Mouse (Mus musculus) Patski (cell line): ENCODE measurements around the gene Wnk4. TPM values are rescaled to one million over a fixed set of nuclear protein-coding genes. Genes with fewer than 3 reads are reported as not detected.
A peak's percentile ranks its signal among the peaks of the same experiment; 100 is the strongest.

Experiments used
- ATAC-seq: fragments of 100-300 bp; one replicate; pipeline ENCODE4 v1.8.0; 2021
- CTCF ChIA-PET: fragments of 350-600 bp; sonication (Branson Sonifier 250); formaldehyde crosslinking; loops from one replicate; lab custom pipeline; 2022; ENCODE audit warnings: inconsistent platforms; lab: Charles Lee
- POLR2A ChIA-PET: fragments of 350-600 bp; sonication (Branson Sonifier 250); formaldehyde crosslinking; loops from one replicate; lab custom pipeline; 2022; ENCODE audit warnings: antibody characterized with exemption, inconsistent platforms; lab: Charles Lee
- DNase-seq: peaks from one replicate; pipeline ENCODE4 v3.0.0-alpha.2; 2011; ENCODE audit warnings: low read depth, low spot score
- H3K27me3 ChIP-seq: fragments of 371-371 bp; one replicate; pipeline ENCODE4 v1.5.1; 2021
- CTCF ChIP-seq: fragments of 100-300 bp; IDR thresholded peaks from one replicate; pipeline ENCODE4 v1.5.1; 2021
- in situ Hi-C: fragments of 300-500 bp; cut with MboI; formaldehyde crosslinking; loops from 3 replicates; pipeline ENCODE4 v1.11.1; 2018; ENCODE audit warnings: low pct_unique_long_range_greater_than_20kb, mixed read lengths
- polyA plus RNA-seq: library from polyadenylated mRNA; unstranded; gene quantifications from one replicate; pipeline ENCODE4 v1.2.3, GENCODE M21; 2021

Wnk4 gene
- polyA plus RNA-seq, 1 experiment from 2014 or later: 53.9 TPM

DNA sequence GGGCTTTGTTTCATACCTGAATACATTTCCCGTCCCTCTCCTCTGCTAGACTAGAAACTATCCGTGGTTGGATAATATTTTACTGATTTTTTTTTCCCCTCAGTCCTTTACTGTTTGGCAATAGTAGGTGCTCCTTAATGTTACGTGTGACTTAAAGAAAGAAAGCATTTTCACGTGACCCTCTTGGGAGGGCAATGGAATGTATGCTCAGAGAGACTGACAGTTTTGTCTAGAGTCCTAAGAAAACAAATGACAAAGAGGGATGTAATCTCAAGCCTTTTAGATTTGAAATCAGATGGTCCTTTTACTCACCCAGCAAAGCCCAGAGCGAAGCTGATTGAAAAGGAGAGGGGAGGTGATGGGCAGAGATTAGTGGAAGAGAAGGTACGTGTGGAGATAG is 5.5 kb downstream of the Wnk4 start:
- H3K27me3 ChIP-seq: no peaks in the 10 kb centered on the region
- in situ Hi-C loops: no loop called here
- no peak for TF ChIP-seq CTCF
- DNase-seq: no peak
- ATAC-seq: no peak
- POLR2A ChIA-PET: interaction anchor here (1.1 kb wide), 1 partner anchor 12 kb away, joined by 3 read pairs; the partner anchor contains the start of gene Vps25
- CTCF ChIA-PET: interaction anchor here (0.8 kb wide), 1 partner anchor 129 kb away, joined by 3 read pairs; no protein-coding TSS in a partner anchor

DNA sequence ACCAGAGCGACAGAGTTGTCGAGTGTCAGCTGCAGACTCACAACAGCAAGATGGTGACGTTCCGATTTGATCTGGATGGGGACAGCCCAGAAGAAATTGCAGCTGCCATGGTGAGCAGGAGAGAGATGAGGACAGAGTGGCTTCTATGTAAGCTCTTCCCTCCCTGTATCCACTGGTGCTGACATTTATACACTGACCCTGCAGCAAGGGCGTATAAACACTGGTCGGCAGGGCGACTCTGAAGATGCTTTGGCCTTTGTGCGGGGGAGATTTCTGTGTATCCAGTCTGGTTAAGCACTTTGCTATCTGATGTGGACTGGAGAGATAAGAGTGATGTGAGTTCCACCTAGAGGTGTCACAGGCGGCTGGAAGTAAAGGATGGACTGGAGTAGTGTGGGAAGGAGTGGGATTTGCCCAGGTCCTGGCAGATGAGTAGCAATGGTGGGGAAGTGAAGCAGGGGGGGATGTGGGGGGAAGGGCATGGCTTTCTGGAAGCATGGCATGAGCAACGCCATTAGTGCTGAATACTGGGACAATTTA is 9.3 kb downstream of the Wnk4 start:
- no peaks in the 10 kb centered on the region for H3K27me3 ChIP-seq
- ATAC-seq (no peak), DNase-seq (no peak)
- TF ChIP-seq CTCF: no peak
- ChIA-PET POLR2A (interaction anchor here (0.7 kb wide), 1 partner anchor 20 kb away, joined by 3 read pairs; no protein-coding TSS in a partner anchor), CTCF (no interaction called here)
- in situ Hi-C loops: no loop called here

DNA sequence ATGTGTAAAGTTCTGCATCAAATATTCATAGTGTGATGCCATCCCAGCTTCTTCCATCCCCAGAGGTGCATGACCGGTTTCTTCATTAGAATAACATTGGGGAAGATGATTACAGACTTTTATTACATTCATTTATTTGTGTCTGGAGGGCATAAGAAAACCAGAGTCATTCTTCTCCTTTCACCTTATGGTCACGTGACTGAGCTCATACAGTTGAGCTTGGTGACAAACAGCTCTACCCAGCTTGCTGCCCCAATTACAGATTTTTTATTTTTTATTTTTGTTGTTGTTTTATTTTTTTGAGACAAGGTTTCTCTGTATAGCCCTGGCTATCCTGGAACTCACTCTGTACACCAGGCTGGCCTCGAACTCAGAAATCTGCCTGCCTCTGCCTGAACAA is 12.1 kb downstream of the Wnk4 start:
- POLR2A ChIA-PET: interaction anchor here (1.6 kb wide), 1 partner anchor 12 kb away, joined by 5 read pairs; the partner anchor contains the start of gene Wnk4
- in situ Hi-C loops: no loop called here
- no peak for ATAC-seq

DNA sequence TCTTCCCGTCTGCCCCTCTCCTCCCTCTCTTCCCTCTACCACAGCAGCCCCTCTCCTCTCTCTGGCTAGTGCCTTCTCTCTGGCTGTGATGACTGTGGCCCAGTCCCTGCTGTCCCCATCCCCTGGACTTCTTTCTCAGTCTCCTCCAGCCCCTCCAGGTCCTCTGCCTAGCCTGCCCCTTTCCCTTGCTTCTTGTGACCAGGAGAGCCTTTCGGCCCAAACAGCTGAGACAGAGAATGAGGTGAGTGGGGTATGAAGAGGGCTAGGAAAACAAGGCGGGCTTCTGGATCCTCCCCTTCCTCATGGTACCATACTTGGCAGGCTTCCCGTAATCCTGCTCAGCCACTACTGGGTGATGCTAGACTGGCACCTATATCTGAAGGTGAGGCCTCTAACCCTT is 14.9 kb downstream of the Wnk4 start:
- DNase-seq: no peak
- TF ChIP-seq CTCF: no peak
- in situ Hi-C loops: no loop called here
- no peaks in the 10 kb centered on the region for H3K27me3 ChIP-seq
- ATAC-seq: no peak
- POLR2A ChIA-PET: interaction anchor here (6.1 kb wide), 1 partner anchor 16 kb away, joined by 51 read pairs; the partner anchor contains the start of gene Wnk4
- CTCF ChIA-PET: no interaction called here

More for the DNA sequence above, 12.1 kb downstream of the Wnk4 start:
- no peak for DNase-seq
- no peak for TF ChIP-seq CTCF
- H3K27me3 ChIP-seq: no peaks in the 10 kb centered on the region
- CTCF ChIA-PET: interaction anchor here (1.0 kb wide), 1 partner anchor 30 kb away, joined by 3 read pairs; the partner anchor contains the start of gene Becn1

DNA sequence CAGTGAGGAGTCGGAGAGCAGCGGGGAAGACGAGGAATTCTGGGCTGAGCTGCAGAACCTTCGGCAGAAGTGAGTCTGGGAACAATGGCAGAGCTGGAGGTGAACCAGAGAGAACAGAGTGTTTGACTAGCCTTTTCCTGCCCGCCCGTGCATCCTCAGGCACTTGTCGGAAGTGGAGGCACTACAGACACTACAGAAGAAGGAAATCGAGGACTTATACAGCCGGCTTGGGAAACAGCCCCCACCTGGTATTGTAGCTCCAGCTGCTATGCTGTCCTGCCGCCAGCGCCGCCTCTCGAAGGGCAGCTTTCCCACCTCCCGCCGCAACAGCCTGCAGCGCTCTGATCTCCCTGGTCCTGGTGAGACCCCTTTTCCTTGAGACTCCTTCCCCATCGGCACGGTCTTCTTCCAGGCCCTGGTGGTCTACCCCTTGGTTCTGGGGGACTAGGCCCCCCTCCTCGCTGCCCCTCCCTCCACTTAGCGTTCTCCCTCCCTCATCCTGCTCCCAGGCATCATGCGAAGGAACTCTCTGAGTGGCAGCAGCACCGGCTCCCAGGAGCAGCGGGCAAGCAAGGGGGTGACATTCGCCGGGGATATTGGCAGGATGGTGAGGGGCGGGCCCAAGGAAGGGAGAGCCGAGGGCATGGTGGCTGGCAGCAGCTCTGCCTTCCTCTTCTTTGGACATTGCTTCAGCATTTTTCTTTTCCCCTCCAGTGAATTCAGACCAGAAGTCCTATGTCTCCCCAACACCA is 16.1 kb downstream of the Wnk4 start:
- H3K27me3 ChIP-seq: no peaks in the 10 kb centered on the region
- DNase-seq (no peak), ATAC-seq (no peak)
- ChIA-PET CTCF (no interaction called here), POLR2A (interaction anchor here (6.1 kb wide), 1 partner anchor 17 kb away, joined by 51 read pairs; the partner anchor contains the start of gene Wnk4)
- in situ Hi-C loops: no loop called here
- TF ChIP-seq CTCF: no peak

DNA sequence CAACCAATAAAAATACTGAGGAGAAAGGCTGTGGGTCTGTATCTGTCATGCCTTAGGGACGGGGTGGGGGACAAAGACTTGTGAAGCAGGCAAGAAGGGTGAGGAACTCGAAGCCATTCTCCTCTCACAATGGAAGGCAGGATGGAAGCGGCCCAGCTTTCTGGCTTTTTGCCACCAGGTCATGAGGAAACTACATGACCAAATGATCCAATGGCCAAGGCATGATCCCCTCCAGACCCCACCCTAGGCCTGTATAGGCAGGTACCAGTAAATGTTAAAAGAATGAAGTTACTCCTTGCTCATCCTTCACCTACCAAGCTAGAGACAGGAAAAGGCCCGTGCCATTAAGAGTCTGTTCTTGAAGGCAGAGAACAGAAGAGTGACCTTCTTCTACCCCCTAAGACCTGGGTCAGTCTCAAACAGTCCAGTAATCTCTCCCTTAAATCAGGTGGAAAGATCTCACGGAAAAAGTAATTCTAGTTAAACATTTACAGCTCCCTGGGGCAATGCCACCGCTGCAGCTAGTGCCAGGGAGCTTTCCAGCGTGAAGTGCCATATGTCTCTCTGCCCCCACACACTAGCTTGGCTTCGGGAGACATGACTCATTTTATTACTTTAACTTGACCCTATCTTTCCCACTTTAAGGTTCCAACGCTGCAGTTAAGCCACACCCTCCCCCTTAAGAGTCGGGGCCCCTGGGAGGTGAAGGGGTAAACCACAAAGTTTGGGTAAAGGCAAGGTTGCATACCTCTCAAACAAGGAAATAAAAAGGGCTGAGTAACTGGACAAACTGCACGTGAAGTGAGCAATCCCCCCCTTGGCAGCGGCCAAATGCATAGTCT is 17.2 kb downstream of the Wnk4 start:
- ChIA-PET CTCF (interaction anchor here (1.0 to 2.3 kb wide), 5 partner anchors 13 to 25 kb away, joined by 3 to 12 read pairs (median 7); partner anchors contain the start of genes Becn1 and Vps25), POLR2A (interaction anchor here (1.2 to 6.1 kb wide), 3 partner anchors 18 to 46 kb away, joined by 3 to 51 read pairs (median 7); partner anchors contain the start of genes Vps25 and Wnk4)
- in situ Hi-C loops: no loop called here
- DNase-seq: peak; percentile 98
- no peaks in the 10 kb centered on the region for H3K27me3 ChIP-seq
- no peak for TF ChIP-seq CTCF
- ATAC-seq: peak; percentile 76

DNA sequence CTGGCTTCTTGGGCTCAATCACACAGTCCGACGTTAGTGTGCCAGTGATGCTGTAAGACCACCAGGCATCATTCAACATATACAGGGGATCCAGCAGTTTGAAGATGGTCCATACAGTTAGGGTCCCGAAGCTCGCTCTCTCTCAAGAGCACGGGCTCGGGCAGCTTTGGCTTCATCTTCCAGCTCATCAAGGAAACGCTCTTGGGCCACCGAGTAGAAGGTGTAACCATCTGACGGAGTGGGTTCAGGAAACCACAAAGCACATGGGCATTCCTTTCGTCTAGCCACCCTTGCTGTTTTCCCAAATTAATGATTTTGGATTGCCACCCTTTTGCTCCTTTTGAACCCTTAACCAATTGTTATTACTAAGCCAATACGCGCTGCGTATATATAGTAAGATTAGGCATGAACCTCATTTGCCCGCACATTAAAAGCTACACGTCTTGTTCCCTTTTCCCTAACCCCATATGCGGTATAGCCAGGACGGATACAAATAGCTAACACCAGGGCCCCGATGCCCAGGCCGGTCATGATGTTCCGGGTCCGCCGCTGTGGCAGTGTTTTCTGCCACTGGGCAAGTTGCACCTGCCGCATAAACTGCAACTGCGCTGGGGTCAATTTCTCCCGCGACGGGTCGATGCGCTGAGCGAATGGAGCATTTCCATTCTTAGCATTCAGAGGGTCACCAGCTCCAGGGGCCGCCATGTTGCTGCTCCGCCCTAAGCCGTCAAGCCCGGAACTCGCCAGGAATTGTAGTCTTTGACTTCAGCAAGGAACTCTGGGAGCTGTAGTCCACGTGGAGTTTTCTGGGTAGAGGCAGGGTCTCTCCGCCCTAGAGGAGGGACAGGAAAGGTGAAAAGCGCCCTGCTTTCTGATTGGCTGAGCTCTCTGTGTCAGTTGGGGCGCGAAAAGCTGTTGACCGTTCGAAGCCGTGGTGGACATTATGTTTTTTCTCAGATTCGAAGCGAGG is 18.1 kb downstream of the Wnk4 start, which contains the start of the genes Cntd1 and Coa3:
Cntd1 (plus strand) TSS at position 790 of the 970 bp plus-strand sequence.
Coa3 (minus strand) TSS at position 892 of the 970 bp plus-strand sequence.
- CTCF ChIA-PET: interaction anchor here (1.0 to 2.3 kb wide), 6 partner anchors 12 to 26 kb away, joined by 3 to 12 read pairs (median 6); partner anchors contain the start of genes Becn1 and Vps25
- DNase-seq (peak; percentile 61), ATAC-seq (peak; percentile 59)
- in situ Hi-C loops: no loop called here
- POLR2A ChIA-PET: interaction anchor here (0.7 to 6.1 kb wide), 4 partner anchors 9 to 47 kb away, joined by 3 to 51 read pairs (median 5); partner anchors contain the start of genes Vps25 and Wnk4
- TF ChIP-seq CTCF: no peak
- H3K27me3 ChIP-seq: no peaks in the 10 kb centered on the region

DNA sequence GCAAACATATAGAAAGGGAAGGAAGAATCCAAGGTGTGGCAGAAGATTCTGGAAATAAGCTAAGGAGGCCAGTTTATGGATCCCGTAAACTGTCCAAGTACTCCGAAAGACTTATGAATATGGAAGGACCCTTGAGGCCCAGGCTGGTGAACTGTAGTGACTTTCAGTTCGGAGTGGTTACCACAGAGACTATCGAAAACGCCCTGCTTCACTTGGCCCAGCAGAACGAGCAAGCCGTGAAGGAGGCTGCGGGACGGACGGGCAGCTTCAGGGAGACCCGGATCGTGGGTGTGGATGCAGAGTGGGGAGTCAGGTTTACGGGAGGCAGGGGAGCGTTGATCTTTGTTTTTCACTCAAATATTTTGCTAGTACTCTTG is 18.8 kb downstream of the Wnk4 start:
- CTCF ChIA-PET: interaction anchor here (1.0 to 2.3 kb wide), 5 partner anchors 11 to 26 kb away, joined by 3 to 12 read pairs (median 7); partner anchors contain the start of genes Becn1 and Vps25
- POLR2A ChIA-PET: interaction anchor here (0.7 to 6.1 kb wide), 2 partner anchors 8 to 20 kb away, joined by 3 to 51 read pairs; partner anchors contain the start of gene Wnk4
- TF ChIP-seq CTCF: no peak
- DNase-seq: no peak
- H3K27me3 ChIP-seq: no peaks in the 10 kb centered on the region
- ATAC-seq: no peak
- in situ Hi-C loops: no loop called here

DNA sequence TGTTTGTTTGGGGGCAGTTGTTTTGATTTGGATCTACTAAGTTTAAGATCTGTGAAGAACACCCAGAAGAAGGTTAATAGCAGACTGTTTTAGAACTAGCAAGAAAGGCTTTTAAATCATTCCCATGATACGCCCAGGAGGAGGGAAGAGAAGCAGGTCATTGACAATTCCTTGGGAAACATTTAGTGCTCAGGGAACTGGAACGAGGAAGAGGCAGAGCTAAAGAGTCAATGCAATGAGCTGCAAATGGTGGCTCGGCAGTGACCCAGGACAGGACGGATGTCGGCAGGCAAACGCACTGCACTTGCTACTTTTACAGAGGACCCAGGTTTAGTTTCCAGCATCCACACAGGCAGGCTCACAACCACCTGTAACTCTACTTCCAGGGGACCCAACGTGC is 20.5 kb downstream of the Wnk4 start:
- POLR2A ChIA-PET: no interaction called here
- no peaks in the 10 kb centered on the region for H3K27me3 ChIP-seq
- in situ Hi-C loops: no loop called here
- DNase-seq (no peak), ATAC-seq (no peak)
- TF ChIP-seq CTCF: no peak
- CTCF ChIA-PET: interaction anchor here (1.4 kb wide), 1 partner anchor 29 kb away, joined by 3 read pairs; no protein-coding TSS in a partner anchor
